Mouse (Mus musculus) cerebellum, postnatal 36 days (tissue): ENCODE measurements around the gene Duoxa2.

Source experiments
- DNase-seq, 2 experiments: peaks; one replicate each; pipeline ENCODE4 v3.0.0; 2021 to 2022; ENCODE audit warnings: mixed read lengths in 2 of 2

The Duoxa2 gene

DNA sequence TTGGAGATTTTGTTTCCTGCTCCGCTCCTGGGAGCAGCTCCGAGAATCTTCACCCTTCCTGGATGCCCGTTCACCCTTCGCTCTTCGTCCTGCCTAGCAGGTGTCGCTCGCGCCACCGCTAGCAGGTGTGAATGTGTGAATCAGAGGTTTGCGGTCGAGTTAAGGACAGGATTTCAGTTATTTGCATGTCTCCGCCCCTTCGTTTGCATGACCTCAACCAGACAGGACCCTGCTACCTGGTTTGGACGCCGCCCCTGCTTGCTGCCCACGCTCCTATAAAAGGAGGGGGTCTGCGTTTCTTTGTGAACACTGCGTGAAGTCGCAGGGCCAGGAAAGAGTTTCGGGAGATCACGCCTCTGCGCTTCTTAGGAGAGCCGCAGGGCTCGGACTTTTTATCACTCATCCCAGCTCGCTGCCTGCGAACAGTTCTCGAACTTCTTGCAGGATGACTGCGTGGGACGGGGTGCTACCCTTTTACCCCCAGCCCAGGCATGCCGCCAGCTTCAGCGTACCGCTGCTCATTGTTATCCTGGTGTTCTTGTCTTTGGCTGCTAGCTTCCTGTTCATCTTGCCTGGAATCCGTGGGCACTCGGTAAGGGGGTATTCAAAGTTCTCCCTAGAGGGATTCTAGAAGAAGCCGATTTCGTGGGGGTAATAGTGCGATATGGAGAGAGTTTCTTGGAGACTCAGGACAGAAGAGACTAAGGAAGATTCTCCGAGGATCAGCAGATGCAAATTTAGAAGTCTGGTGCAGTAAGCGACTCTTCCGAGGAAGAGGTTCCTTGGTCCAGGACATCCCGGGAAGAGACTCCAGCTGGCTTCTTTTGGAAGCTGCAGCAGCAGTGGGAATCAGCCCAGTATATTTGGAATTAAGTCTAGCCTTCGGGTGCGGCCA lies at the start of gene Duoxa2:
TSS of gene Duoxa2 (plus strand) at position 305 of the 895 bp plus-strand sequence.
- DNase-seq, result no peak

DNA sequence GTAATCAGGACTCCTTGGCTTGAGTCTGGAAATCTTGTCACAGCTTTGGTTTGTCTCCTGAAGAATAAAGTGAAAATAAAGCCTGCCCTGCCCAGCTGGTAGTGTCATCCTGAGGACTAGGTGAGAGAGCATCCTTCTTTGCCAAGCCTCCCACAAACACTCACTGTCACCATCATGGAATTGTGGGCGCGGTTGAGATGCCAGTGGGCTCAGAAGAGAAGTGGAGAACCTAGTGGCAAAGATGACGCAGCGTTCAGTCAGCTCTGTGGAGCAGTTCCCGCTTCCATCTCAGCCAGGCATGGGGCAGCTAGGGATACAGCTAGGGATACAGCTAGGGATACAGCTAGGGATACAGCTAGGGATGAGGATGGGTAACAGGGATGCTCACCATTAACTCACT lies 42.7 kb upstream of the Duoxa2 start:
- no peak for DNase-seq

DNA sequence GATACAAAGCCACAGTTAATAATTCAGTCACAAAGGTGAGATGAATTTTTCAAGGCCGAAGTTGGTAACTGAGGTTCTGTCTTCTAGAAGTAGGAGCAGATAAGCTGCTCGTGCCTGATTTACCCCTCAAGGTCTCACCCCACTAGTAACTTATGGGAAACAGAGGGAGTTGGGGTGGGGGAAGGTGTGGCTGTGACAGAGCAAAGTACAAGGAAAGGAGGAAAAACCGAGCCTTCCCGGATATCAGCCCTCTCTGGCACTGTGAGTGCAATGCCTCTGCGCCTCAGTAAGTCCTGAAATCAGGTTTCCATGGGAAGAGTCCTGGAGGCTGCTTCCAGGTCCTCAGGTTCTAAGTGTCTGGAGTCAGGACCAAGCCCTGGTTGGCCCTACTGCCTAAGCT lies 38.0 kb upstream of the Duoxa2 start:
- DNase-seq, result no peak

DNA sequence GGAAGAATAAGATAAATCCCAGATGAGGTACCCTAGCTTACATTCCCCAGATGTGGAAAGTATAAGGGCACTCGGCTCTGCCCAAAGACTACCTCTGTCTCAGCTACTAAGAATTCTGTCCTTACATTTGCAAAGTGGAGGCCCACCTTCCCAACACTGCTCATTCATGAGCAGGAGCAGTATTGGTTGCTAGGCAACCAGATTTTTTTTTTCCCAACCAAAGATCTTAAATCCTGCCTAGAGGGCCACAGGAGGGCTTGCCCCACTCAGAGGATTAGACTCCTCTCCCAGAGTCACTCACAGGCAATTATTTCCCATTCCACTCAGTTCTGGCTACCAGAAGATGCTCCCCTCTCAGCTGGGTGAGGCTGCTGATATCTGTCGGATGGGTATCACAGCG lies 34.0 kb upstream of the Duoxa2 start:
- DNase-seq, result no peak

DNA sequence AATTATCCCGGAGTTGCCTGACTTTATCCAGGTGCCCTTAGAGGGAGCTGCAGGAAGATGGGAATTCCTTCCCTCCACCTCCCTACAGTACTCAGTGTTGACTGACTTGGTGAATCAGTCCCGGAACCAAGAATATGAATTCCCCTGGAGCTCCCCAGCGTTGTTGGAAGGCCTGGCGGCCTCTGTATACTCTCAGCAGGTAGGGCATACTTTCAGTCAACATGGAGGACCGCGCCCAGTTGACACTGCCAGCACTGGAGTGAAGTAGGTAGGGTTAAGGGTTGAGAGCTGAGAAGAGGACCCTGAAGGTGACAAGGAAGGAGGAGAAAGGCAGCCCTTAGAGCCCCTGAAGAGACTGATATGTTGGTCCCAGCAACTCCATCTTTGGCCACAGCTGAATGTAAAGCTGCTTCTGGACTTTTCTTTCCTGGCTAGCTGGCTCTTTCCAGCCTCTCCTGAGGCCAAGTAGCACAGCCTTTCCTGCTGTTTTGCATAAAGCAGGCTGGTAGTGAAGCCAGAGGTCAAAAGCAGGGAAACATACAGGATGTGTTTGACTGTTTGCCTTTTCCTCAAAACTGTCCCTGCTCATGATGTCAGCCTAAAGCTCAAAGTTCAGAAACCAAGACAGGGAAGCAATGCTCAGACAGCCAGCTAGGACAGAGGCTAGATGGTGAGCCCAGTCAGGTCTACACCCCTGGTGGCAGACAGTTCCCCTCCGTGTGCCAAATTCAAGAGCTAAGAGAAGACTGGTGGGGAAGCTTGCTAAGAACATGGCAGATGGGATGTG lies 32.1 kb upstream of the Duoxa2 start:
- DNase-seq, result no peak

DNA sequence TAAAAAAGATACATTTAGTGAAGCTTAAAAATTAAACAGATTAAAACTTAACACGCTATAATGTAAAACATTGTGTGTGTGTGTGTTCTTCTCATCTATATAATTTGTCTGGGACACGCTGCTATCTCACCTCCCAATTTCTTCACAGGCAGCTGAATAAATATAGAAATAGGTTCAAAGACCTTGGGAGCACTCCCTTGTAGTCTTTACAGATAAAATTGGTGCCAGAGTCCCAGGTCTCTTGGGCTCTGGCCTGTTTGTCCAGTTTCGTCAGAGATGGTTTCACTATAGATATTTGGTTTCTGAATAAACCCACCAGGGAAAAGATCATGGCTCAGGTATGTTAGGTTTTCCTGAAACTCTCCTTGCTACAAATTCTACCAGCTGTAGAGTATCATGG lies 19.9 kb upstream of the Duoxa2 start:
- DNase-seq, result no peak

DNA sequence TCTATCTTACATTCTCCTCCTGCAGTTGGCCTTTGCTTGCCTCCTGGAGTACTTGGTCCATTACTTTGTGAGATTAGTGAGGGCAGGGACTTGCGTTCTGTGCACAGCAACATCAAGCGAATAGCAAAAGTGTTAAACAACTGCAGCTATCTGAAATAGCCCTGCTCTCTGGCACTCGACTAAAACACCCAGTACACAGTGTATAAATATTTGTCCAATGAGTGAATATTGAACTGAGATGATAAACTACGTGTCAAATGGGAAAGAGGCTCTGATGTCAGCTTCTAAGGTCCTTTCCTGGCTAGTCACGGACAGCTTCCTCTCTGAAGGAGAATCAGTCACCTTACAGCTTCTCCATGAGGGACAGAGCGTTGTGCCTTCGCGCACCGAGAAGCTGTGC lies 14.6 kb upstream of the Duoxa2 start:
- no peak for DNase-seq

DNA sequence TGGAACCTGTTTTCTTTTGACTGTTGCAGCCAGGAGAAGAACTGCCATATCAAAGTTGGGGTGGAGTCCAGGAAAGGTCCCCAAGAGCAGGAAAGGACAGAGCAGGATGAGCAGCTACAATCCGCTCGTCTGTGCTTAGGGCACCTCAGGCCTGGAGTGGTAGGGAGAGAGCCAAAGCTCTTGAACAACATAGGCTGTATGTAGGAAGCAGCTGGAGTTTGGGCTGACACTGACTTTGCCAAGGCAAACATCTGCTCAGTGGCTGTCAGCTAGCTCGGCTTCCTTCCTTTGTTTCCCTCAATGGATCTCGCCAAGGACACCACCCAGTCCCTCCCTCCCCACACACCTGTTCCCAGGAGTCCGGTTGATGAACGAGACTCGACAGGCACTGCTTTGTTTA lies 12.6 kb upstream of the Duoxa2 start:
- no peak for DNase-seq

DNA sequence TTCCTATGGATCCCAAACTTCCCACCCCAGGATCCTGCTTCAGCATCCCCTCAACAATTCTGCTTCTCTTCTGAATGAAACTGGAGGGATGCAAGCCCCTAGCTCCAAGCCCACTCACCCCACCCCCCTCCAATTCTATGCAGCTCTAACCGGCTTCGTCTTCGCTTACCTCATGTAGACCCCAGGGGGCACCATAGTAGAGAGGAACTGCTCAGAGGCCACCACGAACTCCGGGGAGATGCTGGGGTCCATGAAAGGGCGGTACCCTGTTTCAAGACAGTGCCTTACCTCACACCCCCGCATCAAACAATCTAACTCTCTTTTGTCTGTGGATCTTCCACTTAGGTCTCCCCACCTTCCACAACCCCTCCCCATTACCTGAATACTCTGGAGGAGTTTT lies 3.8 kb upstream of the Duoxa2 start:
- no peak for DNase-seq

DNA sequence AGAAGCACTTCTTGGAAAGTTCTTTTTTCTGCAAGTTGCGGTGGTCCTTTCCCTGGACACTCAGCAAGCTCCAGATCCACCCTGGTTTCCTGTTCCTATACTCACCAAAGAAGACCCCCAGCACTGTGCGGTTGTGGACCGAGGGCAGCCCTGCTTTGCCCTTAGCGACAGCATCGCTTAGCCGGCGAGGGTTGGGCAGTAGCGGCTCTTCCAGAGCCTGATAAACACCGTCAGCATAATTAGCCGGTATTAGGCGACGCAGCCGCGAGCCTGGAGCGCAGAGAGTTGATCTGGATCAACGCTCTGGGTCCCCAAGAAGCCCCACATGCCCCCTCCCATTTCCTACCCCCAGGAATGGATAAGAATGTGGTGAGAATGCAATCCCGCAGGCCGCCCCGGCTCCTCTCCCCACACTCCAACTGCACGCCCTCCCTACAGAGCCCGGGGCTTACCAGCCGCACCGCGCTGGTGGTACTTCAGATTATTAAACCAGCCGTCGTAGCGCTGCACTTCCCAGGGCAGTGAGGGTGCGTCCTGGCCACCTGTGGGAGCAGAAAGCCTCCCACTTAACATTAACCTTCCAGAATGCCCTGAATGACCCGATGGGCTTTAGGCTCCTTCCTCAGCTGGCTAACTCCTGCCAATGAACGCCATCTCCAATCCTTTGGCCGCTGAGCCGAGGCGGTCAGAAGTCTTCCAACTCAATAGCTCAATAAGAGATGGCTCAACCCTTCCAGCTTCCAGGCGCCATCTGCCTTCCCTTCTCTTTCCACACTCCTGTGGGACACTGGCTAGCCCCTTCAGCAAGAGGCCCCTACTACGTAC lies 1.2 kb upstream of the Duoxa2 start:
- DNase-seq, result no peak

DNA sequence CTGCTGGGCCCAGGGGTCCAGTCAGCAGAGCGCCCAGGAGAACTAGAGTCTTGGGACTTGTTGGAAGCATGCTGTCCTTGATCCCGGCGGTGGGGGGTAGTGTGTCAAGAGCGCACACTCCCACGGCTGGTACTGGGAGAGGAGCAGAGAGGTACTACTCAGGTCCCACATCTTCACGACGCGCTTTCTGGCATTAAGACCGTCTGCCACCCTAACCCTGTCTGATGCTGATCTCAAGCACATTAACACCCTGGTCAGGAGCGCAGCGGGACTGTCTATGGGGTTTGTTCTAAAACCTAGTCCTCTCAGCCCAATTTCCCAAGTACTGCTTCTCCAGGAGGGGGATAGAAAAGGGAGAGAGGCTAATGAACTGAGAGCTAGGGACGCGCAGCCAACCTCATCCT lies 602 bp upstream of the Duoxa2 start, which contains the start of gene Duox2:
TSS of gene Duox2 (minus strand) at position 354 of the 404 bp plus-strand sequence.
- DNase-seq, result no peak

DNA sequence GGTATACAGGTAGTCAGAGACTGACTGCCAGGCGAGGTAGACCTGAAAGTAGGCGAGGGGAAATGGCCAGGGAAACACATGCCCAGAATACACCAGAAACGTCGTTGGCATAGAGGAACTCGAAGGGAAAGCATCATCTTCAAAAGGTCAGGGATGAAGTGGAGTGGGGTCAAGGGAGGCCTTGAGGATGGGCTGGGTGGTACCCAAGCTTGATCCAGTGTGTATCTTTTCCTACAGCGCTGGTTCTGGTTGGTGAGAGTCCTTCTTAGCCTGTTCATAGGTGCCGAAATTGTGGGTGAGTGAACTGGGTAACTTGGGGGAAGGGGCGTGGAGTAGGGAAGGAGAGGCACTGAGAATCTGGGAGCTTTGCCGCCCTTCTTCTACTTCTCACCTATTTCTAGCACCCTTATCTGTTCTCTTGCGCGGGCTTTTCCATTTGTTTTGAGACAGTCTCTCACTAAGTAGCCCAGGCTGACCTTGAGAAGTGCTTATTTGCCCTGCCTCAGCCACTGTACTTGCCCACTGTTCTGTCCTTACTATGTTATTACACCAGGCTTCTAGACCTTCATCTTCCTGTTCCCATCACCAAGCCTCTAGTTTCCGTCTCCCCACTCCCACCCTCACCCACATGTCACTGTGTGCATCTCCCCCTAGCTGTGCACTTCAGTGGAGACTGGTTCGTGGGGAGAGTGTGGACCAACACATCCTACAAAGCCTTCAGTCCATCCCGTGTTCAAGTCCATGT lies 1.4 kb downstream of the Duoxa2 start:
- no peak for DNase-seq

DNA sequence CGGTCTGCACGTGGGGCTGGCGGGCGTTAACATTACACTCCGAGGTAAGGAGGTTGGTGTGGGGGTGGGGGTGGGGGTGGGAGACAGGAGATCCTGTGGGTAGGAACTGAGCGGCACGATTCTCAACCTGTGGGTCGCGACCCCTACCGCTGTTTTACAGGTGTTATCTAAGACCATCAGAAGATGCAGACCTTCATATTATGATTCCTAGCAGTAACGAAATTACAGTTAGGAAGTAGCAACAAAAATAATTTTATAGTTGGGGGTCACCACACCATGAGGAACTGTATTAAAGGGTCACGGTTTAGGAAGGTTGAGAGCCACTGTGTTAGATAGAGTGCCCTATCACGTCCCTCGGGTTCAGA lies 1.9 kb downstream of the Duoxa2 start:
- no peak for DNase-seq

DNA sequence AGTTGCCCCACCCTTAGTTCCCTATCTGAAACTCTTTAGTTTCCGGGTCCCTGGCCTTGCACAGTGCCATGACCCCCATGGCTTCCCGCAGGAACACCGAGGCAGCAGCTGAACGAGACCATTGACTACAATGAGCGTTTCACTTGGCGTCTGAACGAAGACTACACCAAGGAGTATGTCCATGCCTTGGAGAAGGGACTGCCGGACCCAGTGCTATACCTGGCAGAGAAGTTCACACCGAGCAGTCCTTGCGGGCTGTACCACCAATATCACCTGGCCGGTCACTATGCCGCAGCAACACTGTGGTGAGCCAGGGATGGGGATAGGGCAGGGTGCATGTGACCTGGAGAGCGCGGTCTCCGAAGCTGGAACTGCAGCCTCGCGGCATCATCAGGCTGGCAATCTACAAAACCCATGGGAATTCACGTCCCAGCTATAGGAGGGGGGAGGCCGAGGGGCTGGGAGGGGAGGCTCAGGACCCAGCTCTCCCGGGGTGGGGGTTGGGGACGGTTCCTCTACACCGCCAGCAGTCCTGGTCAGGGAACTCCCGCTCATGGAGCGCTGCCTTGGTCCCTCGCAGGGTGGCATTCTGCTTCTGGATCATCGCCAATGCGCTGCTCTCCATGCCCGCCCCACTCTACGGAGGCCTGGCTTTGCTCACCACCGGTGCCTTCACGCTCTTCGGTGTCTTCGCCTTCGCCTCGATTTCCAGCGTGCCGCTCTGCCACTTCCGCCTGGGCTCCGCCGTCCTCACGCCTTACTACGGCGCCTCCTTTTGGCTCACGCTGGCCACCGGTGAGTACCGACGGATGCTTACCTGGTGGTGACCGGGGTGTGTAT lies 2.6 kb downstream of the Duoxa2 start:
- DNase-seq, result peak; percentile 38 to 44

DNA sequence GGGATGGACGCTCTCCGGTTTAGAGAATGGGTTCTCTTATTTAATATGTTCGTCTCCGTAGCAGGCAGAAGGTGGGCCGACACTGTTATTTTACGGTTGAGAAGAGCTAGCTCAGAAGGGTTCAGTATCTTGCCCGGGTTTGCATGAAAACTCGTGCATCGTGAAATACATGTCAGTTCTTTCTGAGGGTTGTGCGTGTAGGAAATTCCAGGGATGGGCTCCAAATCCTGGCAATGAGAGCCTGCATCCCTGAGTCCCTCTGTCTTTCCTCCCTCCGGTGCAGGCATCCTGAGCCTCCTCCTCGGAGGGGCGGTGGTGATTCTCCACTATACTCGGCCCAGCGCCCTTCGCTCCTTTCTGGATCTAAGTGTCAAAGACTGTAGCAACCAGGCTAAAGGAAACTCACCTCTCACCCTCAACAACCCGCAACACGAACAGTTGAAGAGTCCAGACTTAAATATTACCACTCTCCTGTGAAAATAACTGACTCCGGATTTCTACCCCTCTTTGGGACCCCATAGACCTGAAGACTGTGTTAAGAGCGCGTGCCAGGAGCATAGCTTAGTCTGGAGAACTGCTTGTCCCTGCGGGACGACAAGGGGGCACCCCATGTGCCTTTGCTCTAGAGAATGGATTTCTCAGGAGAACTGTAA lies 3.3 kb downstream of the Duoxa2 start:
- no peak for DNase-seq

DNA sequence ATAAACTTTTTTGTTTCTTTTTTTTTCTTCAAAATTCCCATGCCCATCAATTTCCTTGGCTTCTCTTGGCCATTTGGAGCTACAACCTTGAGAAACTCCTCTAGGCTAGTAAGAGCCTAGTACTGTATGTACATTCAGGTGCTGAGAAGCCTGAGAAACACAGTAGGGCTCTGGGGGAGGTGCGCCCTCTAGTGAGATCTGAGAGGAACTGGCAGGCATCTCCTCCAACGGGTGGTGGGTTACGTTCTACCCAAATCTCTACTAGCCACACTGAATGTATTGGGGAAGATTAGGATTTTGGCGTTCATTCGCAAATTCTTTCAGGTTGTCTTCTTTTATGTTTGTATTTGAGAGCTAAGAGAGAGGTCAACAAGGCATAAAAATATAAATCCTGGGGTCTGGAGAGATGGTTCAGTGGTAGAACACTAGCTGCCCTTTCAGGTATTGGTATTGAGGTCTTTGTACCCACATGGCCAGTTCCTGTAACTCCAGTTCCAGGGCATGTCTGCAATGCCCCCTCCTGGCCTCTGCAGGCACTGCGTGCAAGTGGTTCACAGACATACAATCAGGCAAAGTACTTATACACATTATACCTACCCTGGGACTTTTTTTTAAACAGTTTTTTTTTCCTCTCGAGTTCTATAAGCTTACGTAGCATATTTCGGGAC lies 4.0 kb downstream of the Duoxa2 start:
- peak; percentile 68 to 69 for DNase-seq

DNA sequence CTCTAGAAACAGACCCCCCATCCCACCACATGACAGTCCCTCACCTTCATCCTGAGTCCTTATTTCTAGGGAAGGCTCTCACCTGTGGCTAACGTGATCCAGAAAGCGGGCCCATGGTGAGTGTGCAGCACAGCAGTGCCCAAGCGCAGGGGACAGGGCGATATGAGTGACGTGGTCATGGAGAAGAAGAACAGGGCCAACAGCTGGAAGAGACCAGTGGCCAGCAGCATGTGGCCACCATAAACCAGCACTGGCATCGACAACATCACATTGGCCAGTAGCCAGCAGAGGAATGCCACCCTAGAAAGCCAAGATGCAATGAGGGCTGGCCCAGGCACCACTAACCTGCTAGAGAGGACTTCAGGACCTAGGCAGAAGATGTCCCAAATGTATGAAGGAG lies 5.8 kb downstream of the Duoxa2 start:
- DNase-seq, result no peak

DNA sequence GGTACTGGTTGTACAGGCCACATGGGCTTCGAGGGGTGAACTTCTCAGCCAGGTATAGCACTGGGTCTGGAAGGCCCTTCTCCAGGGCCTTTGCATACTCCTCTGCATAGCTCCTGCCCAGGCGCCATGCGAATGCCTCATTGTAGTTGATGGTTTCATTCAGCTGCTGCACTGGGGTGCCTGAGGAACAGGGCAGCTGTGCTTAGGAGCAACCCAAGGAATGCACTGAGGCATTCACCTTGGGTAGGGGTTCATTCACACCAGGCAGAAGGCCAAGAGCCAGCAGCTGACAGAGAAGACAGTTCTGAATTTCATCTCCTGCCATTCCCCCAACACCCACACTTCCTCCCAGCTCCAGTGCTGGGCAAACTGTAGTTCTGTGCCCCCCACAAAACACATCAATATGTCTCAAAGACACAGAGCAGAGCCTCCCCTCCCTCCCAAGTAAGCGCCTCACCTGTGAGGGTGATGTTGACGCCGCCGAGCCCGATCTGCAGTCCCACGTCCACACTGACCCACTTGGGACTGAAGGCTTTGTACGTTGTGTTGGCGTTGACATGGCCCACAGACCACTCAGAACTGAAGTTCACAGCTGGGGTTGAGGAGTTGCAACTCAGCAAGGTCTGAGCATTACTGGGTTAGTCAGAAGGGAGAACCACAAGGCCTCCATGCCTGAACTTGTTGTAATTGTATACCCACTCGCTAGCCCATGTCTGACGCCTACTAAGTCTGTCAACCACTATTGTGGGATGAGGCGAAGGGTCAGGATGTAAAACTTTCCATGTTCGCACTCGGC lies 6.6 kb downstream of the Duoxa2 start:
- DNase-seq, result no peak

DNA sequence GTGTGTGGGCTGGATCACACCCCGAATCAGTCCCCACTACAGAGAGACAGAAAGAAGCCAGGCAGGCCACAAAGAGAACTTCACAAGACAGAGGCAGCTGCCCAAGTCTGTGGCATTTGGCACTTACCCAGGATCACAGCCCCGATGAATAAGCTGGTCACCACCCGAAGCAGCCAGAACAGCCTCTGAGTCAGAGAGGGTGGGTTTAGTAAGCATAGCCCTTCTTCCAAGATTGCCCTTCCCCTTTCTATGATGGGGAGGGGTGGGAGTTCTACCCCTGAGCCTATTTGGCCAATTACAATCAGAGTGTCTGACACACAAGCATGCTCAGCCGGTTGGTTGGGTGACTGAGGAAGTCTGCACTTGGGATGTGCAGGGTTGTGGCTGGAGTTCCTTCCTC lies 7.5 kb downstream of the Duoxa2 start:
- DNase-seq, result no peak

DNA sequence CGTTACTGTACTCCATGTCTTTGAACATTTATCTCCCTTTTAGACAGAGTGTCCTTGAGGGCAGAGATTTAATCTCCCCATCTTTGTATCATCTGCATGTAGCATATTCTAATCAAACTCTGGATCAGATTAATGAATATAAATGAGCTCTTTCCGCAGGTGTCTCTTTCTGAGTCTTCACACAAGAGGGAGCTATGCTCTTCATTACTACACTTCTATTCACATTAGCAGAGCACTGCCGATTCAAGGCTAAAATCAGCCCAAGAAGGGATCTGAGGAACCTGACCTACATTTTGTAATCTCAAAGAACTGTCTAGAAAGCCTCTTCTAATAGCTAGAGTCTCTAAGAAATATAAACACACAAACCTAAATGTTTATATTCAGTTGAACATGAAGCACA lies 10.9 kb downstream of the Duoxa2 start:
- no peak for DNase-seq
